Mouse (Mus musculus): ENCODE data around the gene Por. TPM values are rescaled to one million over a fixed set of nuclear protein-coding genes. Genes with fewer than 3 reads are reported as not detected.

Gene Por
- total RNA-seq (2014; rRNA removed) (284 and 345 TPM in 2 replicates), polyA plus RNA-seq (2012; rRNA removed) (211 and 254 TPM in 2 replicates)

DNA sequence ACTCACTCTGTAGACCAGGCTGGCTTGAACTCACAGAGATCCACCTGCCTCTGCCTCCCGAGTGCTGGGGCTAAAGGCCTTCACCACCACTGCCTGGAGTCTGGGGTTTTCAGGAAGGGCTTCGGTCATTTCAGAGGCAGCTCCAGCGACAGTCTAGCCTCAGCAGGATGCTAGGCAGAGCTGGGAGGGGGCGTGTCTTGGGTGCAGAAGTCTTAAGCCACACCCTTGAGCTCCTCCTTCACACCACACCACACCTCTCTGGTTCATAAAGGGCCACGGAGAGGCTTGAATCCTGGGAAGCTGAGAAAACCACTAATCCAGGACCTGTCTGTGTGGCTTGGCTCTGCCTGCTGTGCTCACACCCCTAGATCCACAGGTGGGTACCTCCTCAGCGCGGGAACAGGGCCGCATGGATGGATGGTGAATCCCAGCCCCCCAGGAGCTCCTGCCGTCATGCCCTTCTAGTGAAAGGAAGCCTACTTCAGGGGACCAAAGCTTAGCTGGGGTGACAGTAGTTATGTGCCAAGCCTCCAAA lies at the start of gene Por:
Por (plus strand) TSS at position 293 of the 535 bp plus-strand sequence.
- Histone ChIP-seq H3K9ac (ENCODE audit: low read depth, low read length) (no peak within 1 kb of the TSS), H3K79me2 (ENCODE audit: control insufficient read depth, insufficient read depth, low read length) (no peaks in the 10 kb centered on the region), H3K27me3 (ENCODE audit: control insufficient read depth, insufficient read depth, low read length) (no peaks in the 10 kb centered on the region), H3K4me1 (ENCODE audit: control insufficient read depth, insufficient read depth, low read length) (peaks cover 8% of the 10 kb centered on the region), H3K27ac (replicated peaks; ENCODE audit: insufficient read depth, low read depth, low read length) (no peak within 1 kb of the TSS), H3K4me3 (ENCODE audit: insufficient read depth, low read depth, low read length) (no peak within 1 kb of the TSS), H3K36me3 (ENCODE audit: control insufficient read depth, insufficient read depth, low read length) (no peaks in the 10 kb centered on the region)
- TF ChIP-seq CTCF (IDR thresholded peaks at IDR 0.05; ENCODE audit: low read depth, low read length), result no peak
- no peak for TF ChIP-seq POLR2A (IDR thresholded peaks at IDR 0.05; ENCODE audit: extremely low read depth, insufficient read depth, low read length)
- DNase-seq (ENCODE audit: extremely low read depth, low read depth, low spot score), result no peak
- WGBS, result 77% methylated on average over 9 of the region's 9 CpGs

GRCm38 (mm10) chr5:135620526-135620925 lies 49.3 kb upstream of the Por start:
- Histone ChIP-seq H3K9ac (ENCODE audit: low read depth, low read length) (no peak overlapping the region), H3K79me2 (ENCODE audit: control insufficient read depth, insufficient read depth, low read length) (no peaks in the 10 kb centered on the region), H3K27ac (replicated peaks; ENCODE audit: insufficient read depth, low read depth, low read length) (no peak overlapping the region), H3K4me3 (ENCODE audit: insufficient read depth, low read depth, low read length) (no peak overlapping the region), H3K4me1 (ENCODE audit: control insufficient read depth, insufficient read depth, low read length) (no peaks in the 10 kb centered on the region), H3K27me3 (ENCODE audit: control insufficient read depth, insufficient read depth, low read length) (no peaks in the 10 kb centered on the region), H3K36me3 (ENCODE audit: control insufficient read depth, insufficient read depth, low read length) (no peaks in the 10 kb centered on the region)
- TF ChIP-seq POLR2A (IDR thresholded peaks at IDR 0.05; ENCODE audit: extremely low read depth, insufficient read depth, low read length), result no peak
- no peak for TF ChIP-seq CTCF (IDR thresholded peaks at IDR 0.05; ENCODE audit: low read depth, low read length)
- 89% methylated on average over 9 of the region's 9 CpGs for WGBS
- no peak for DNase-seq (ENCODE audit: extremely low read depth, low read depth, low spot score)

DNA sequence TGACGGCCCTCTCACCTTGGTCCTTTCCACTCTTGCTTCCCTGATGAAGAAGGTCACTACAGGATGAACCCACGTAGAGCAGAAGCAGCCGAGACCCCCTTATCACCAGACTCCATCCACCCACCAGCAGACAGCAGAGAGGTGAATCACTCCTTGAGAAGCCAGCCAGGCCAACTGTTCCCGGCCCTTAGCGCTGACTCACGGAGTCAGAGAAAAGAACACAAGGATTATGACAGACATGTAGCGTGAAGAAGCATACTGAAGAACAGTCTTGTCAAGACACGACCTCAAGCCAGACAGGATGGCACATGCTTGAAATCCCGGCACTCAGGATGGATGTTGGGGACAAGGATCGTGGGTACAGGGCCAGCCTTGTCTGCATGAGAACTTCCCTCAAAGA lies 48.1 kb upstream of the Por start:
- H3K27me3 ChIP-seq (ENCODE audit: control insufficient read depth, insufficient read depth, low read length), result no peaks in the 10 kb centered on the region
- WGBS, result 84% methylated on average over 10 of the region's 10 CpGs
- H3K9ac ChIP-seq (ENCODE audit: low read depth, low read length), result no peak overlapping the region
- H3K4me3 ChIP-seq (ENCODE audit: insufficient read depth, low read depth, low read length), result no peak overlapping the region
- no peak for DNase-seq (ENCODE audit: extremely low read depth, low read depth, low spot score)
- H3K27ac ChIP-seq (replicated peaks; ENCODE audit: insufficient read depth, low read depth, low read length), result no peak overlapping the region
- H3K4me1 ChIP-seq (ENCODE audit: control insufficient read depth, insufficient read depth, low read length), result no peaks in the 10 kb centered on the region
- no peaks in the 10 kb centered on the region for H3K79me2 ChIP-seq (ENCODE audit: control insufficient read depth, insufficient read depth, low read length)
- no peaks in the 10 kb centered on the region for H3K36me3 ChIP-seq (ENCODE audit: control insufficient read depth, insufficient read depth, low read length)
- no peak for TF ChIP-seq CTCF (IDR thresholded peaks at IDR 0.05; ENCODE audit: low read depth, low read length)
- TF ChIP-seq POLR2A (IDR thresholded peaks at IDR 0.05; ENCODE audit: extremely low read depth, insufficient read depth, low read length), result no peak

DNA sequence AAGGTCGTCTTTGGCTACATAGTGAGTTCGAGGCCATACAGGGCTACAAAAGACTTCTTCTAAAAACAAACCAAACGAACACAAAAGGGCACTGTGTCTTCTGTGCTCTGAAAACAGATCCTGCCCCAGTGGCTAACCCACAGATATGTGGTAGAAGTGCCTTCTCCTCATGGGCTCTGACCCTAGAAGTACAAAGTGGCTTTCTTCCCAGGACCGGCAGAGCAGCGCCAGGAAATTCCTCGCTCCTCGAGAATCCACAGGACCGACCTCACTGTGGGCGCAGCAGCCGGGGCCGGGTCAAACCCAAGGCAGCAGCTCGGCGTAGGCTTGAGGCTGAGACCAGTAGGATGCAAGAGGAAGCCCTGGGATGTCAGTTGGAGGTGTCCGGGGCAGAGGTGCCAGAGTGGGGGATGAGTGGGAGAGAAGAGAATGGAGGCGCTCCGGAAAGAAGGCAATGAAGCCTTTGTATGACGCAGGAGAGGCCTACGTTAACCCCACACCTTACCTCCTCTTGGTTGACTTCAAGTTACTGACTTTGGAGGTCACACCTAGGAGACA lies 46.7 kb upstream of the Por start:
- H3K9ac ChIP-seq (ENCODE audit: low read depth, low read length), result no peak overlapping the region
- TF ChIP-seq POLR2A (IDR thresholded peaks at IDR 0.05; ENCODE audit: extremely low read depth, insufficient read depth, low read length) (no peak), CTCF (IDR thresholded peaks at IDR 0.05; ENCODE audit: low read depth, low read length) (no peak)
- H3K79me2 ChIP-seq (ENCODE audit: control insufficient read depth, insufficient read depth, low read length), result no peaks in the 10 kb centered on the region
- H3K27ac ChIP-seq (replicated peaks; ENCODE audit: insufficient read depth, low read depth, low read length), result peak overlapping the region; percentile 56; the same call in 1 of the 2 replicates
- 78% methylated on average over 18 of the region's 18 CpGs for WGBS
- no peak overlapping the region for H3K4me3 ChIP-seq (ENCODE audit: insufficient read depth, low read depth, low read length)
- no peaks in the 10 kb centered on the region for H3K27me3 ChIP-seq (ENCODE audit: control insufficient read depth, insufficient read depth, low read length)
- H3K4me1 ChIP-seq (ENCODE audit: control insufficient read depth, insufficient read depth, low read length), result no peaks in the 10 kb centered on the region
- no peaks in the 10 kb centered on the region for H3K36me3 ChIP-seq (ENCODE audit: control insufficient read depth, insufficient read depth, low read length)
- DNase-seq (ENCODE audit: extremely low read depth, low read depth, low spot score), result no peak

DNA sequence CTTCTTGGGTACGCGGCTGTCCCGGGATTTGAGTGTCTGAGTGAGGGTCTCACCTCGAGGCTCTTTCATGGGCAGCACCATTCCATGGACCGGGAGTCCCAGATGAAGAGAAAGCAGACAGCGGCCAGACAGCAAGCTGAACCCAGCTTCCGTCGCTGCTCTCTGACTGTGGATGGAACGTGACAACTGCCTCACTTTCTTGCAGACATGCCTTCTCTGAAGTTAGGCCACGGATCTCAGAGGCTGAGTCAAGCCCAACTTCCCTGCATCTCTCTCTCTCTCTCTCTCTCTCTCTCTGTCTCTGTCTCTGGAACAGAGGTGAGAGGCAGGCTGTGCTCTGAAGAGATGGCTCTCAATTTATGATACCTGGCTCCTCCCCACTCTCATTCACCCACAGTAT lies 40.9 kb upstream of the Por start:
- TF ChIP-seq POLR2A (IDR thresholded peaks at IDR 0.05; ENCODE audit: extremely low read depth, insufficient read depth, low read length), result no peak
- TF ChIP-seq CTCF (IDR thresholded peaks at IDR 0.05; ENCODE audit: low read depth, low read length), result no peak
- Histone ChIP-seq H3K9ac (ENCODE audit: low read depth, low read length) (peak overlapping the region; percentile 19; the same call in 1 of the 2 replicates), H3K4me1 (ENCODE audit: control insufficient read depth, insufficient read depth, low read length) (peaks cover 2% of the 10 kb centered on the region; the same call in 1 of the 2 replicates), H3K36me3 (ENCODE audit: control insufficient read depth, insufficient read depth, low read length) (no peaks in the 10 kb centered on the region), H3K79me2 (ENCODE audit: control insufficient read depth, insufficient read depth, low read length) (peaks cover 8% of the 10 kb centered on the region; the same call in 1 of the 2 replicates), H3K27ac (replicated peaks; ENCODE audit: insufficient read depth, low read depth, low read length) (no peak overlapping the region), H3K27me3 (ENCODE audit: control insufficient read depth, insufficient read depth, low read length) (no peaks in the 10 kb centered on the region), H3K4me3 (ENCODE audit: insufficient read depth, low read depth, low read length) (no peak overlapping the region)
- no peak for DNase-seq (ENCODE audit: extremely low read depth, low read depth, low spot score)
- 41% methylated on average over 10 of the region's 10 CpGs for WGBS

- Histone ChIP-seq H3K9ac (ENCODE audit: low read depth, low read length) (no peak overlapping the region), H3K27ac (replicated peaks; ENCODE audit: insufficient read depth, low read depth, low read length) (no peak overlapping the region), H3K4me3 (ENCODE audit: insufficient read depth, low read depth, low read length) (no peak overlapping the region), H3K79me2 (ENCODE audit: control insufficient read depth, insufficient read depth, low read length) (peaks cover 12% of the 10 kb centered on the region; the same call in 1 of the 2 replicates), H3K36me3 (ENCODE audit: control insufficient read depth, insufficient read depth, low read length) (no peaks in the 10 kb centered on the region), H3K27me3 (ENCODE audit: control insufficient read depth, insufficient read depth, low read length) (no peaks in the 10 kb centered on the region), H3K4me1 (ENCODE audit: control insufficient read depth, insufficient read depth, low read length) (peaks cover 2% of the 10 kb centered on the region; the same call in 1 of the 2 replicates)
- TF ChIP-seq POLR2A (IDR thresholded peaks at IDR 0.05; ENCODE audit: extremely low read depth, insufficient read depth, low read length) (no peak), CTCF (IDR thresholded peaks at IDR 0.05; ENCODE audit: low read depth, low read length) (no peak)
- no peak for DNase-seq (ENCODE audit: extremely low read depth, low read depth, low spot score)
- 83% methylated on average over 3 of the region's 3 CpGs for WGBS
Measured at GRCm38 (mm10) chr5:135629401-135629800, 40.4 kb upstream of the Por start.

Measured in liver, adult 2 months (tissue).